Mouse (Mus musculus) MEL (cell line): ENCODE measurements around the gene Gmds. TPM values are rescaled to one million over a fixed set of nuclear protein-coding genes. Genes with fewer than 3 reads are reported as not detected.

Source experiments
- DNase-seq: peaks from one replicate; pipeline ENCODE4 v3.0.0; 2011; ENCODE audit warnings: low read depth, low spot score
- H3K27ac ChIP-seq: 2 replicates; pipeline ENCODE4 v1.5.1; 2012; ENCODE audit warnings: low read depth, mild to moderate bottlenecking, control low read depth, low read length, moderate library complexity; ENCODE audit not compliant: control insufficient read depth
- H3K27me3 ChIP-seq, 2 experiments: fragments of 150-350 bp in 1 of 2; sonication (generic) in 1 of 2; 2 replicates each; pipeline ENCODE4 v1.6.1; 2012; ENCODE audit warnings: low read length in 2 of 2, mild to moderate bottlenecking in 2 of 2, improper control_type of control experiment in 1 of 2, moderate library complexity in 1 of 2; ENCODE audit not compliant: insufficient read depth in 2 of 2, control insufficient read depth in 1 of 2
- H3K36me3 ChIP-seq, 2 experiments: 2 replicates each; pipeline ENCODE4 v1.6.1; 2012 to 2014; ENCODE audit warnings: low read length in 2 of 2, improper control_type of control experiment in 1 of 2, inconsistent platforms in 1 of 2, mild to moderate bottlenecking in 1 of 2; ENCODE audit not compliant: insufficient read depth in 2 of 2, control insufficient read depth in 1 of 2
- H3K4me1 ChIP-seq, 2 experiments: fragments of 150-350 bp in 1 of 2; sonication (generic) in 1 of 2; 2 replicates each; pipeline ENCODE4 v1.6.1; 2012; ENCODE audit warnings: low read length in 2 of 2, improper control_type of control experiment in 1 of 2, mild to moderate bottlenecking in 1 of 2; ENCODE audit not compliant: insufficient read depth in 2 of 2, control insufficient read depth in 1 of 2
- H3K4me3 ChIP-seq, 2 experiments: fragments of 150-350 bp in 1 of 2; sonication (generic) in 1 of 2; 2 replicates each; pipeline ENCODE4 v1.5.1; 2012; ENCODE audit warnings: low read depth in 2 of 2, low read length in 2 of 2, mild to moderate bottlenecking in 2 of 2, moderate library complexity in 2 of 2, control low read depth in 1 of 2, improper control_type of control experiment in 1 of 2; ENCODE audit not compliant: control insufficient read depth in 1 of 2, insufficient read depth in 1 of 2
- H3K79me2 ChIP-seq: 2 replicates; pipeline ENCODE4 v1.6.1; 2012; ENCODE audit warnings: mild to moderate bottlenecking, low read length, moderate library complexity; ENCODE audit not compliant: control insufficient read depth, poor library complexity, insufficient read depth
- H3K9ac ChIP-seq: 2 replicates; pipeline ENCODE4 v1.6.1; 2012; ENCODE audit warnings: low read depth, mild to moderate bottlenecking, control low read depth, low read length, moderate library complexity; ENCODE audit not compliant: control insufficient read depth, poor library complexity, severe bottlenecking
- H3K9me3 ChIP-seq: fragments of 150-350 bp; sonication (generic); replicated peaks from 2 replicates; pipeline ENCODE4 v1.6.1; 2012; ENCODE audit warnings: mild to moderate bottlenecking, low read length, improper control_type of control experiment, moderate library complexity; ENCODE audit not compliant: insufficient read depth
- BHLHE40 ChIP-seq: IDR thresholded peaks from 2 replicates; pipeline ENCODE4 v1.6.1; 2012; ENCODE audit warnings: low read depth, mild to moderate bottlenecking, inconsistent platforms, low read length, improper control_type of control experiment, borderline replicate concordance
- CHD2 ChIP-seq: IDR thresholded peaks from 2 replicates; pipeline ENCODE4 v1.6.1; 2011; ENCODE audit warnings: low read length, improper control_type of control experiment
- CTCF ChIP-seq, 3 experiments: IDR thresholded peaks in 2 of 3; conservative IDR thresholded peaks in 1 of 3; 2 replicates each; pipeline ENCODE4 v1.5.1; 2011 to 2012; ENCODE audit warnings: low read length in 3 of 3, low read depth in 2 of 3, mild to moderate bottlenecking in 2 of 3, improper control_type of control experiment in 1 of 3, inconsistent platforms in 1 of 3, mixed read lengths in 1 of 3, moderate library complexity in 1 of 3; ENCODE audit not compliant: control insufficient read depth in 1 of 3, insufficient read depth in 1 of 3, poor library complexity in 1 of 3, severe bottlenecking in 1 of 3
- E2F4 ChIP-seq: IDR thresholded peaks from 2 replicates; pipeline ENCODE4 v1.6.1; 2011; ENCODE audit warnings: low read depth, low read length, improper control_type of control experiment, borderline replicate concordance
- ELF1 ChIP-seq: IDR thresholded peaks from 2 replicates; pipeline ENCODE4 v1.6.1; 2014; ENCODE audit warnings: low read depth, mild to moderate bottlenecking, inconsistent platforms, low read length, improper control_type of control experiment, moderate library complexity
- HCFC1 ChIP-seq: IDR thresholded peaks from 2 replicates; pipeline ENCODE4 v1.6.1; 2012; ENCODE audit warnings: low read depth, mild to moderate bottlenecking, inconsistent platforms, low read length, improper control_type of control experiment, moderate library complexity
- JUND ChIP-seq: IDR thresholded peaks from 2 replicates; pipeline ENCODE4 v1.6.1; 2011; ENCODE audit warnings: low read depth, mild to moderate bottlenecking, improper control_type of control experiment, low read length
- KAT2A ChIP-seq: conservative IDR thresholded peaks from 2 replicates; pipeline ENCODE4 v1.6.1; 2012; ENCODE audit warnings: low read depth, low read length, improper control_type of control experiment, inconsistent platforms
- MEF2A ChIP-seq: IDR thresholded peaks from 2 replicates; pipeline ENCODE4 v1.6.1; 2014; ENCODE audit warnings: low read depth, mild to moderate bottlenecking, inconsistent platforms, low read length, improper control_type of control experiment; ENCODE audit not compliant: poor library complexity, insufficient replicate concordance, severe bottlenecking; ENCODE audit errors: extremely low read depth
- MXI1 ChIP-seq: IDR thresholded peaks from 2 replicates; pipeline ENCODE4 v1.6.1; 2011; ENCODE audit warnings: mild to moderate bottlenecking, low read depth, low read length, improper control_type of control experiment
- MYB ChIP-seq: IDR thresholded peaks from 2 replicates; pipeline ENCODE4 v1.6.1; 2011; ENCODE audit warnings: mild to moderate bottlenecking, low read depth, low read length, improper control_type of control experiment
- MYC ChIP-seq: IDR thresholded peaks from 2 replicates; pipeline ENCODE4 v1.6.1; 2011; ENCODE audit warnings: low read depth, mild to moderate bottlenecking, low read length, improper control_type of control experiment, moderate library complexity
- NRF1 ChIP-seq: IDR thresholded peaks from 2 replicates; pipeline ENCODE4 v1.6.1; 2014; ENCODE audit warnings: low read depth, mild to moderate bottlenecking, inconsistent platforms, low read length, improper control_type of control experiment, moderate library complexity; ENCODE audit not compliant: poor library complexity, insufficient read depth, severe bottlenecking
- POLR2A ChIP-seq, 2 experiments: IDR thresholded peaks; 2 replicates each; pipeline ENCODE4 v1.6.1; 2011 to 2012; ENCODE audit warnings: low read length in 2 of 2, mild to moderate bottlenecking in 2 of 2, control low read depth in 1 of 2, improper control_type of control experiment in 1 of 2, low read depth in 1 of 2, moderate library complexity in 1 of 2; ENCODE audit not compliant: control insufficient read depth in 1 of 2, insufficient read depth in 1 of 2, poor library complexity in 1 of 2
- POLR2AphosphoS5 ChIP-seq: IDR thresholded peaks from 2 replicates; pipeline ENCODE4 v1.6.1; 2012; ENCODE audit warnings: low read depth, borderline replicate concordance, mild to moderate bottlenecking, inconsistent platforms, low read length, moderate library complexity, mixed read lengths
- RAD21 ChIP-seq: IDR thresholded peaks from 2 replicates; pipeline ENCODE4 v1.6.1; 2011; ENCODE audit warnings: mild to moderate bottlenecking, low read depth, low read length, improper control_type of control experiment
- RCOR1 ChIP-seq: IDR thresholded peaks from 2 replicates; pipeline ENCODE4 v1.6.1; 2012; ENCODE audit warnings: low read depth, mild to moderate bottlenecking, inconsistent platforms, low read length, improper control_type of control experiment
- TAL1 ChIP-seq: IDR thresholded peaks from 2 replicates; pipeline ENCODE4 v1.6.1; 2012; ENCODE audit warnings: mild to moderate bottlenecking, inconsistent platforms, low read length, moderate library complexity, mixed read lengths
- TBP ChIP-seq: IDR thresholded peaks from 2 replicates; pipeline ENCODE4 v1.8.0; 2011; ENCODE audit warnings: low read depth, low read length, improper control_type of control experiment
- UBTF ChIP-seq: IDR thresholded peaks from 2 replicates; pipeline ENCODE4 v1.6.1; 2012; ENCODE audit warnings: low read depth, mild to moderate bottlenecking, inconsistent platforms, low read length, improper control_type of control experiment, moderate library complexity, borderline replicate concordance; ENCODE audit not compliant: insufficient read depth
- USF2 ChIP-seq, 2 experiments: IDR thresholded peaks; 2 replicates each; pipeline ENCODE4 v1.6.1; 2011 to 2012; ENCODE audit warnings: improper control_type of control experiment in 2 of 2, low read length in 2 of 2, borderline replicate concordance in 1 of 2, inconsistent platforms in 1 of 2, low read depth in 1 of 2, mild to moderate bottlenecking in 1 of 2; ENCODE audit not compliant: insufficient read depth in 1 of 2
- ZC3H11A ChIP-seq: IDR thresholded peaks from 2 replicates; pipeline ENCODE4 v1.6.1; 2012; ENCODE audit warnings: low read depth, mild to moderate bottlenecking, inconsistent platforms, low read length, improper control_type of control experiment
- ZKSCAN1 ChIP-seq: IDR thresholded peaks from 2 replicates; pipeline ENCODE4 v1.6.1; 2012; ENCODE audit warnings: low read depth, mild to moderate bottlenecking, inconsistent platforms, low read length, improper control_type of control experiment, moderate library complexity
- polyA plus RNA-seq, 2 experiments: library from polyadenylated mRNA; stranded (reverse) in 1 of 2; unstranded in 1 of 2; fragments of >175 nt in 1 of 2; fragments of >200 nt in 1 of 2; gene quantifications; 2 replicates each; pipeline versions ENCODE4 v1.2.1 to v1.2.4; 2012; ENCODE audit warnings: low replicate concordance in 2 of 2, low read depth in 1 of 2; ENCODE audit not compliant: insufficient read length in 2 of 2, insufficient read depth in 1 of 2, missing spikeins in 1 of 2
- total RNA-seq: library from RNA; depleted of rRNA; stranded (reverse); fragments of 300-350 nt; gene quantifications from 2 replicates; pipeline ENCODE4 v1.2.3, GENCODE M21; 2012

Gmds gene
- total and polyA plus RNA-seq, 3 experiments, result 17.4 to 32.2 TPM; not detected in 1

- Histone ChIP-seq H3K79me2 (no peaks in the 10 kb centered on the region), H3K27ac (no peak overlapping the region), H3K27me3 (no peaks in the 10 kb centered on the region), H3K4me3 (no peak overlapping the region), H3K4me1 (peaks cover 0 to 10% of the 10 kb centered on the region in 2 experiments; a peak in 1 of 4 replicates), H3K9me3 (no peaks in the 10 kb centered on the region), H3K36me3 (no peaks in the 10 kb centered on the region; a peak in 3 of 4 replicates), H3K9ac (no peak overlapping the region)
- TF ChIP-seq CHD2 (no peak), NRF1 (no peak), POLR2A (IDR thresholded peaks at IDR 0.05; ENCODE audit: control insufficient read depth in 1 of 2, insufficient read depth in 1 of 2, low read depth in 1 of 2, low read length in 2 of 2, poor library complexity in 1 of 2) (no peak), BHLHE40 (no peak), USF2 (IDR thresholded peaks at IDR 0.05; ENCODE audit: borderline replicate concordance in 1 of 2, insufficient read depth in 1 of 2, low read depth in 1 of 2, low read length in 2 of 2) (no peak)
- no peak for DNase-seq
These were observed 421.2 kb downstream of the Gmds start for GRCm38 (mm10) chr13:31917387-31917786.

- H3K27ac ChIP-seq, result no peak overlapping the region
- H3K27me3 ChIP-seq, result no peaks in the 10 kb centered on the region
- no peaks in the 10 kb centered on the region for H3K9me3 ChIP-seq
- DNase-seq, result peak; percentile 30
- no peak overlapping the region for H3K4me3 ChIP-seq
- TF ChIP-seq ZC3H11A, result no peak
- no peak for TF ChIP-seq KAT2A
- TF ChIP-seq MXI1, result no peak
- no peak for TF ChIP-seq MYB
- no peak for TF ChIP-seq ZKSCAN1
- TF ChIP-seq MEF2A, result no peak
- no peak for TF ChIP-seq HCFC1
- TF ChIP-seq POLR2AphosphoS5, result no peak
- TF ChIP-seq, all 39 proteins: peak for 0
- H3K4me1 ChIP-seq, result peaks cover 0 to 10% of the 10 kb centered on the region in 2 experiments; a peak in 1 of 4 replicates
- H3K36me3 ChIP-seq, result no peaks in the 10 kb centered on the region; a peak in 3 of 4 replicates
- no peaks in the 10 kb centered on the region for H3K79me2 ChIP-seq
- H3K9ac ChIP-seq, result no peak overlapping the region
These were observed 422.8 kb downstream of the Gmds start for GRCm38 (mm10) chr13:31915748-31916147.

GRCm38 (mm10) chr13:31914901-31915587, 423.5 kb downstream of the Gmds start:
- Histone ChIP-seq H3K79me2 (no peaks in the 10 kb centered on the region), H3K4me1 (peaks cover 0 to 10% of the 10 kb centered on the region in 2 experiments; a peak in 1 of 4 replicates), H3K27ac (no peak overlapping the region), H3K36me3 (no peaks in the 10 kb centered on the region; a peak in 3 of 4 replicates), H3K4me3 (no peak overlapping the region), H3K9me3 (no peaks in the 10 kb centered on the region), H3K9ac (no peak overlapping the region), H3K27me3 (no peaks in the 10 kb centered on the region)
- TF ChIP-seq HCFC1 (no peak), TAL1 (no peak), POLR2A (IDR thresholded peaks at IDR 0.05; ENCODE audit: control insufficient read depth in 1 of 2, insufficient read depth in 1 of 2, low read depth in 1 of 2, low read length in 2 of 2, poor library complexity in 1 of 2) (no peak), E2F4 (no peak), JUND (no peak), UBTF (no peak), TBP (no peak), CTCF (IDR thresholded peaks at IDR 0.05 in 2 of 3, conservative IDR thresholded peaks at IDR 0.05 in 1 of 3; ENCODE audit: control insufficient read depth in 1 of 3, insufficient read depth in 1 of 3, low read depth in 2 of 3, low read length in 3 of 3, poor library complexity in 1 of 3, severe bottlenecking in 1 of 3) (no peak), POLR2AphosphoS5 (no peak), MYC (no peak), RAD21 (no peak), ELF1 (no peak), RCOR1 (no peak)
- DNase-seq, result no peak
